Mouse (Mus musculus): Measurements from ENCODE around the gene Bdp1.

DNA sequence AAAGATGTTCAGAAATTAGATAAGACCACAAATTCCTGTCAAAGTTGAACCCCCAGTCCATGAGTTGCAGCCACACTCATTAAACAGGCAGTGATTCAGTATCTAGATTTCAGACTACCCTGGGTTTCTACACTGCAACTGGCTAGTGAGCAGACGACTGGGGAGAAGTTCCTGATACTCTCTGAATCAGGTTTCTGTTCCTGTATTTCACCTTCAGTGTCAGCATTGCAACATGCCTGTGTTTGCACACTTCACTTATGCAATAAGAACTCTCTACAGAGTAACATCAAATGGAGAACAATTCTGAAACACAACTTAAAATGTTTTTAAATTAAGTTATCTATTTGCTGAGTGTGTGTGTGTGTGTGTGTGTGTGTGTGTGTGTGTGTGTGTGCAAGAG lies 48.8 kb upstream of the Bdp1 start:
- no peak for TF ChIP-seq TAL1 (IDR thresholded peaks at IDR 0.05; ENCODE audit: low read length)
- no peak for TF ChIP-seq GATA1 (IDR thresholded peaks at IDR 0.05; ENCODE audit: low read length)
